Mouse (Mus musculus) layer of hippocampus, adult 9-11 months (tissue): ENCODE data around the gene Exoc5.
"Not testable (repeated sequence)": the region's sequence is repeated elsewhere in the genome, so short reads cannot be mapped to it uniquely, and the experiment has no call there.

Source experiments
- DNase-seq: peaks from one replicate; pipeline ENCODE4 v3.0.0; 2022

The Exoc5 gene

GRCm38 (mm10) chr14:49066274-49066823 lies at the start of gene Exoc5:
TSS of gene Exoc5 (minus strand) at chr14:49066653.
- DNase-seq = peak; percentile 95

GRCm38 (mm10) chr14:49091755-49092154 lies 25.3 kb upstream of the Exoc5 start:
- DNase-seq = not testable (repeated sequence)

- no peak for DNase-seq
Measured at GRCm38 (mm10) chr14:49091277-49091676, 24.8 kb upstream of the Exoc5 start.

GRCm38 (mm10) chr14:49090102-49090501 lies 23.6 kb upstream of the Exoc5 start:
- DNase-seq = no peak

- no peak for DNase-seq
Measured at GRCm38 (mm10) chr14:49089461-49090058, 23.1 kb upstream of the Exoc5 start.

GRCm38 (mm10) chr14:49088155-49089048 lies 21.9 kb upstream of the Exoc5 start:
- no peak for DNase-seq

GRCm38 (mm10) chr14:49086522-49086921 lies 20.1 kb upstream of the Exoc5 start:
- DNase-seq = no peak

- no peak for DNase-seq
Measured at GRCm38 (mm10) chr14:49078820-49079219, 12.4 kb upstream of the Exoc5 start.

GRCm38 (mm10) chr14:49074361-49074760 lies 7.9 kb upstream of the Exoc5 start:
- DNase-seq = no peak

GRCm38 (mm10) chr14:49073896-49074295 lies 7.4 kb upstream of the Exoc5 start:
- peak; percentile 24 for DNase-seq

GRCm38 (mm10) chr14:49072837-49073236 lies 6.4 kb upstream of the Exoc5 start:
- no peak for DNase-seq

GRCm38 (mm10) chr14:49065529-49066273 lies 752 bp downstream of the Exoc5 start, which contains the start of gene Ap5m1:
TSS of gene Ap5m1 (plus strand) at chr14:49066097.
- no peak for DNase-seq

GRCm38 (mm10) chr14:49063838-49064237 lies 2.6 kb downstream of the Exoc5 start:
- DNase-seq = no peak

GRCm38 (mm10) chr14:49049492-49049891 lies 17.0 kb downstream of the Exoc5 start:
- DNase-seq = no peak

- DNase-seq = no peak
Measured at GRCm38 (mm10) chr14:49045610-49046009, 20.8 kb downstream of the Exoc5 start.

GRCm38 (mm10) chr14:49028991-49029390 lies 37.5 kb downstream of the Exoc5 start:
- DNase-seq = no peak

GRCm38 (mm10) chr14:49027779-49028368 lies 38.6 kb downstream of the Exoc5 start:
- no peak for DNase-seq

GRCm38 (mm10) chr14:49027040-49027778 lies 39.2 kb downstream of the Exoc5 start:
- no peak for DNase-seq

GRCm38 (mm10) chr14:49019765-49020164 lies 46.7 kb downstream of the Exoc5 start:
- DNase-seq = no peak

- DNase-seq = no peak
Measured at GRCm38 (mm10) chr14:49008399-49009189, 57.9 kb downstream of the Exoc5 start.

- no peak for DNase-seq
Measured at GRCm38 (mm10) chr14:49007979-49008378, 58.5 kb downstream of the Exoc5 start.
